Mouse (Mus musculus) ES-E14 (cell line): ENCODE results near the gene Pgd.

Experiments used
- CHD2 ChIP-seq: IDR thresholded peaks from 2 replicates; pipeline ENCODE4 v1.6.1; 2014; ENCODE audit warnings: mild to moderate bottlenecking, low read depth, low read length, inconsistent platforms
- MAFK ChIP-seq: IDR thresholded peaks from 2 replicates; pipeline ENCODE4 v1.6.1; 2014; ENCODE audit warnings: mild to moderate bottlenecking, low read depth, low read length, inconsistent platforms; ENCODE audit not compliant: insufficient read depth
- ZNF384 ChIP-seq: IDR thresholded peaks from 2 replicates; pipeline ENCODE4 v1.6.1; 2012; ENCODE audit warnings: low read depth, low read length, inconsistent platforms

DNA sequence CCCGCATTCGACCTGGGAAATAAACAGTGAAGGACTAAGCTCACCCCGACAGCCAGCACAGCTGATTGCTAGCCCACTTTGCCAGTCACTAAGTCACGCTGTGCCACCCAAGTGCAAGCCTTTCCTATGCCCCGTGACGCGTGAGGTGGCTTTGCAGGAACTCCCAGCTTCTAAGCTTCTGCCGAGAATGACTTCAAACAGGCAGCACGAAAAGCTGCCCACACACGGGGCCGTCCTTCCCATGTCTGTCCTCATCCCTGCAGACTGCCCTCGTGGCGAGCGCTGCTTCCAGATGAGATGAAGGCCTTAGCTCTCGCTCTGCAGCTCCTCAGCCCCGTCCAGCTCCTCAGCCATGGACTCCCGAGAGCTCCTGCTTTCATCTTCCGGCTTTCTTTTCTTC, 38.1 kb downstream of the Pgd start:
- TF ChIP-seq ZNF384: no peak
- no peak for TF ChIP-seq MAFK
- TF ChIP-seq CHD2: no peak
